Mouse (Mus musculus): Measurements from ENCODE around the gene Clpb.

- TF ChIP-seq POLR2A (IDR thresholded peaks at IDR 0.05; ENCODE audit: borderline replicate concordance, insufficient read depth, low read length) (no peak), CTCF (IDR thresholded peaks at IDR 0.05; ENCODE audit: borderline replicate concordance, insufficient read depth, low read depth, low read length) (no peak)
Measured at GRCm38 (mm10) chr7:101643879-101644278, 19.6 kb upstream of the Clpb start.
